Mouse (Mus musculus) stomach, postnatal 0 days (tissue): ENCODE data around the gene Mroh2a.
"Not testable (repeated sequence)": the region's sequence is repeated elsewhere in the genome, so short reads cannot be mapped to it uniquely, and the experiment has no call there.

ENCODE experiments used
- CTCF ChIP-seq: IDR thresholded peaks from 2 replicates; pipeline ENCODE4 v1.5.1; 2016; ENCODE audit warnings: antibody characterized with exemption, low read depth, mild to moderate bottlenecking, moderate library complexity
- EP300 ChIP-seq: optimal IDR thresholded peaks from 2 replicates; pipeline ENCODE3; 2016; ENCODE audit warnings: antibody characterized with exemption

DNA sequence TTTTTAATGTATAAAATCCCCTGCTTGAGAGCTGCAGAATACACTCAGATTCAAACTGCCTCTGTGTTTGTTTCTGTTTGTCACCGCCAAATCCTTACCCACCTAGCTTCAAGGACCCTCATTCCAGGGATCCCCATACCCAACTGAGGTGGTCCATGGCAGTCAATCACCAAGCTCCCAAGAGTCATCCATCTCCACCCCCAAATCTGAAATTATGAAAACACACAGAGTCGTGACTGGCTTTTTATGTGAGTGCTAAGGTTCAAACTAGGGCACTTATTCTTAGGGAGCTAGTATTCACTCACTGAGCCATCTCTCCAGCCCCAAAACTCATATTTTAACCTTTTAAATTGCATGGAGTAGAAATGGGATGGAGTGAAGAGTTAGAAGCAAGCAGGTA lies 1.5 kb upstream of the Mroh2a start:
- not testable (repeated sequence) for TF ChIP-seq EP300, CTCF
